Mouse (Mus musculus) cerebellum, adult 18-20 months (tissue): ENCODE data around the gene Tmem235.
"Not testable (repeated sequence)": the region's sequence is repeated elsewhere in the genome, so short reads cannot be mapped to it uniquely, and the experiment has no call there.

ENCODE experiments used
- DNase-seq, 2 experiments: peaks; one replicate each; pipeline ENCODE4 v3.0.0; 2021

The Tmem235 gene

GRCm38 (mm10) chr11:117860601-117861000, at the start of gene Tmem235:
Tmem235 (plus strand) TSS chr11:117860752.
- DNase-seq: no peak

GRCm38 (mm10) chr11:117813867-117814266, 46.7 kb upstream of the Tmem235 start:
- DNase-seq: no peak

- DNase-seq: no peak
Measured at GRCm38 (mm10) chr11:117814704-117815366, 45.7 kb upstream of the Tmem235 start.

GRCm38 (mm10) chr11:117815850-117816249, 44.7 kb upstream of the Tmem235 start:
- DNase-seq: not testable (repeated sequence)

- no peak for DNase-seq
Measured at GRCm38 (mm10) chr11:117816389-117816996, 44.1 kb upstream of the Tmem235 start.

- no peak for DNase-seq
Measured at GRCm38 (mm10) chr11:117819095-117819494, 41.5 kb upstream of the Tmem235 start.

GRCm38 (mm10) chr11:117820173-117820572, 40.4 kb upstream of the Tmem235 start:
- DNase-seq: no peak

GRCm38 (mm10) chr11:117821868-117822267, 38.7 kb upstream of the Tmem235 start:
- no peak for DNase-seq

- no peak for DNase-seq
Measured at GRCm38 (mm10) chr11:117822728-117823241, 37.8 kb upstream of the Tmem235 start.

- DNase-seq: no peak
Measured at GRCm38 (mm10) chr11:117823411-117823810, 37.1 kb upstream of the Tmem235 start.

GRCm38 (mm10) chr11:117824060-117824969, 36.2 kb upstream of the Tmem235 start:
- DNase-seq: peak; percentile 66 to 82

GRCm38 (mm10) chr11:117825333-117826101, 35.0 kb upstream of the Tmem235 start, which contains the start of the genes Afmid and Tk1:
Afmid (plus strand) TSS chr11:117825924.
Tk1 (minus strand) TSS chr11:117826092.
- DNase-seq: no peak

GRCm38 (mm10) chr11:117826164-117826563, 34.4 kb upstream of the Tmem235 start:
- DNase-seq: no peak

- no peak for DNase-seq
Measured at GRCm38 (mm10) chr11:117826916-117827315, 33.6 kb upstream of the Tmem235 start.

GRCm38 (mm10) chr11:117827386-117827785, 33.2 kb upstream of the Tmem235 start:
- no peak for DNase-seq

GRCm38 (mm10) chr11:117828149-117828887, 32.2 kb upstream of the Tmem235 start:
- no peak for DNase-seq

- no peak for DNase-seq
Measured at GRCm38 (mm10) chr11:117828888-117829604, 31.5 kb upstream of the Tmem235 start.

- no peak for DNase-seq
Measured at GRCm38 (mm10) chr11:117829671-117830215, 30.8 kb upstream of the Tmem235 start.

- DNase-seq: no peak
Measured at GRCm38 (mm10) chr11:117830401-117830800, 30.2 kb upstream of the Tmem235 start.
